Comparison of ENCODE assay signal across 20 mouse cellular contexts in the genomic region with DNA sequence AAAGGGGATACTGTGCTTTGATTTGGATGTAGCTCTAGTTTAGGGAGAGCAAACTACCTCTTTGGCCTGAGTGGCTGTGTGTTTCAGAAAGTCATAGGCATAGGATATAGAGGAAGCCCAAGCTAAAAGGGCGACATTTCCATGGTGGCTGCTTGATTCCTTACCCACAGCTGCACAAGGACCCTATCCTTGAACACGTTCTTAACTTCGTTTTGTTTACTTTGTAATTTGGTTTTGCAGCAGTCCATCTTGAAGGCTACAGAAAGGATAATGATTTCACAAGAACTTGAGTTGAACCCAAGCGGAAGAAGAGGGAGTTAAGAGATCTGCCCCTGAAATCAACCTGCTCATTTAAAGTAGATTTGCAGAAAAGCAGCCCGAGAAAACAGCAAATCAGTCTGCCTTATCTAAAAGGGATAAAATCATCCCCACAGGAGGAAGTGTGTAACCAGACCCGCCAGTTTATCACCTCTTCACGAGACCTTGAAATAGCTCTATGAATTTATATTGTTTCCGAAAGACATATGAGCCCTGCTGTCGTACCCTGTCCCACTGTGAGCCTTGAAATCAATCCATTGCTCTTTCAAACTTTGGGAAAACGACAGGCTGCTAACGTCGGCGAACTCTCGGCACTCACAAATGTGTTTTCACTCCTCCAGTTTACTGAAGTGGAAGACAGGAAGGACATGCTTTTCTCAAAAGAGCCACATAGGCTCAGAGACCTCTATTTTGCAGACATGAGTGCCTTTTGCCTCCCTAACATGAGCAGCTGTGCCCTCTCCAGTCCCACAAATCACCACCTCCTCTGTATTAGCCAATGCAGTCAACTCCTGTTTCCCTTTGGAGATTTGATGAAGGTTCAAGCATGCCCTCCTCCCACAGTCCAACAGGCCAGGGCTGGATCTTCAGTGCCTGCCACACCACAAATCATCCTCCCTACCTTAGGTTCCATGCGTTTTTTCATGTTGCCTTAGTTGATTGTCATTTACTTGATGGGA.
DNase-seq lines count a peak whose midpoint lies in the region; ATAC-seq and TF ChIP-seq lines count a peak whose summit lies in the region.
"Had no signal": no experiment of that assay in that cellular context is flagged by ENCODE, and none has a peak within 500 bp of the region (broad histone marks: within the 10 kb centered on the region; RNA-seq: fewer than 3 reads in every experiment).

No protein-coding gene starts in this region.

- peaks cover 7% of the 10 kb centered on the region; the same call in 1 of the 2 replicates for H3K4me1 ChIP-seq in embryonic facial prominence, embryonic 14.5 days (ENCODE audit: control insufficient read depth, insufficient read depth, low read length)
- peaks cover 19% of the 10 kb centered on the region for H3K4me1 ChIP-seq in embryonic facial prominence, embryonic 10.5 days
- peaks cover 20% of the 10 kb centered on the region for H3K4me1 ChIP-seq in kidney, embryonic 15.5 days
- H3K4me1 ChIP-seq in kidney, adult 2 months (ENCODE audit: control insufficient read depth, insufficient read depth, low read length), result no peaks in the 10 kb centered on the region
- peaks cover 25% of the 10 kb centered on the region for H3K4me1 ChIP-seq in limb, embryonic 13.5 days
- H3K4me1 ChIP-seq: heart, embryonic 15.5 days; hindbrain, embryonic 15.5 days; liver, embryonic 12.5 days had no signal

- peak overlapping the region; percentile 15; the same call in 1 of the 2 replicates for H3K4me2 ChIP-seq in embryonic facial prominence, embryonic 14.5 days (ENCODE audit: low read depth, low read length)
- H3K4me2 ChIP-seq in kidney, embryonic 15.5 days, result peak overlapping the region; percentile 43
- peak overlapping the region; percentile 5 for H3K4me2 ChIP-seq in limb, embryonic 13.5 days (replicated peaks)
- H3K4me2 ChIP-seq: heart, embryonic 15.5 days; hindbrain, embryonic 15.5 days; liver, embryonic 12.5 days had no signal

- H3K27ac ChIP-seq in embryonic facial prominence, embryonic 14.5 days (replicated peaks; ENCODE audit: low read depth, low read length), result no peak overlapping the region
- H3K27ac ChIP-seq in embryonic facial prominence, embryonic 10.5 days (replicated peaks), result no peak overlapping the region; the same call in 1 of the 2 replicates
- peak overlapping the region; percentile 79 for H3K27ac ChIP-seq in kidney, embryonic 15.5 days
- no peak overlapping the region for H3K27ac ChIP-seq in kidney, adult 2 months (ENCODE audit: insufficient read depth, low read depth, low read length)
- H3K27ac ChIP-seq in limb, embryonic 13.5 days, result peak overlapping the region; percentile 28; the same call in 1 of the 2 replicates
- H3K27ac ChIP-seq: gastrocnemius, adult 2 months; heart, embryonic 15.5 days; hindbrain, embryonic 15.5 days; liver, embryonic 12.5 days had no signal

- 38% methylated on average over 15 of the region's 15 CpGs for WGBS in embryonic facial prominence, embryonic 14.5 days
- WGBS in embryonic facial prominence, embryonic 10.5 days, result 65% methylated on average over 15 of the region's 15 CpGs
- WGBS in kidney, embryonic 15.5 days, result 13% methylated on average over 15 of the region's 15 CpGs
- WGBS in kidney, adult 2 months, result 36% methylated on average over 15 of the region's 15 CpGs
- WGBS in limb, embryonic 13.5 days, result 36% methylated on average over 15 of the region's 15 CpGs

- peak; percentile 3 for DNase-seq in embryonic facial prominence, embryonic 14.5 days (ENCODE audit: low spot score)
- no peak for DNase-seq in embryonic facial prominence, embryonic 10.5 days (ENCODE audit: low spot score)
- DNase-seq in kidney, adult 2 months, result no peak
- DNase-seq in left cerebral cortex, postnatal 4 days, result no peak
- no peak for DNase-seq in left cerebral cortex, postnatal 14 days (ENCODE audit: low spot score in 2 of 2)
- DNase-seq: B cell, adult 2 months; cerebellum, adult 11-12 months; forebrain, postnatal 0 days; gastrocnemius, adult 2 months; kidney, postnatal 10 days; layer of hippocampus, adult 9-11 months; right cerebral cortex, postnatal 25 days had no signal

- H3K27me3 ChIP-seq in embryonic facial prominence, embryonic 14.5 days (replicated peaks; ENCODE audit: control insufficient read depth, insufficient read depth, low read length), result no peaks in the 10 kb centered on the region
- no peaks in the 10 kb centered on the region for H3K27me3 ChIP-seq in embryonic facial prominence, embryonic 10.5 days (replicated peaks; ENCODE audit: low read depth, poor library complexity, severe bottlenecking)
- no peaks in the 10 kb centered on the region for H3K27me3 ChIP-seq in kidney, embryonic 15.5 days
- H3K27me3 ChIP-seq in kidney, adult 2 months (replicated peaks; ENCODE audit: control insufficient read depth, insufficient read depth, low read length), result no peaks in the 10 kb centered on the region
- no peaks in the 10 kb centered on the region for H3K27me3 ChIP-seq in limb, embryonic 13.5 days
- H3K27me3 ChIP-seq: heart, embryonic 15.5 days; hindbrain, embryonic 15.5 days; liver, embryonic 12.5 days; Patski had no signal

- no peak overlapping the region for H3K9ac ChIP-seq in embryonic facial prominence, embryonic 14.5 days (ENCODE audit: low read depth, low read length)
- H3K9ac ChIP-seq in kidney, embryonic 15.5 days, result no peak overlapping the region
- no peak overlapping the region for H3K9ac ChIP-seq in limb, embryonic 13.5 days
- H3K9ac ChIP-seq: forebrain, postnatal 0 days; heart, embryonic 15.5 days; hindbrain, embryonic 15.5 days; liver, embryonic 12.5 days had no signal

- H3K36me3 ChIP-seq in embryonic facial prominence, embryonic 14.5 days (ENCODE audit: control insufficient read depth, insufficient read depth, low read length), result no peaks in the 10 kb centered on the region
- no peaks in the 10 kb centered on the region for H3K36me3 ChIP-seq in embryonic facial prominence, embryonic 10.5 days (replicated peaks)
- H3K36me3 ChIP-seq in kidney, embryonic 15.5 days, result no peaks in the 10 kb centered on the region
- H3K36me3 ChIP-seq in kidney, adult 2 months (ENCODE audit: control insufficient read depth, insufficient read depth, low read length), result no peaks in the 10 kb centered on the region
- no peaks in the 10 kb centered on the region for H3K36me3 ChIP-seq in limb, embryonic 13.5 days
- H3K36me3 ChIP-seq: heart, embryonic 15.5 days; hindbrain, embryonic 15.5 days; liver, embryonic 12.5 days had no signal

- TF ChIP-seq CTCF in kidney, adult 2 months (conservative IDR thresholded peaks at IDR 0.05; ENCODE audit: insufficient read depth, insufficient read length, low read depth, low read length), result no peak

- TF ChIP-seq POLR2A in kidney, adult 2 months (IDR thresholded peaks at IDR 0.05; ENCODE audit: low read depth, low read length), result no peak

- no peaks in the 10 kb centered on the region for H3K9me3 ChIP-seq in embryonic facial prominence, embryonic 14.5 days (ENCODE audit: control insufficient read depth, low read length)
- H3K9me3 ChIP-seq in embryonic facial prominence, embryonic 10.5 days, result no peaks in the 10 kb centered on the region
- H3K9me3 ChIP-seq in kidney, embryonic 15.5 days (replicated peaks), result no peaks in the 10 kb centered on the region
- no peaks in the 10 kb centered on the region for H3K9me3 ChIP-seq in limb, embryonic 13.5 days
- H3K9me3 ChIP-seq: heart, embryonic 15.5 days; hindbrain, embryonic 15.5 days; liver, embryonic 12.5 days had no signal

- intact Hi-C loops in left cerebral cortex, postnatal 4 days (cut with DNase I), result no loop called here
- intact Hi-C loops in left cerebral cortex, postnatal 14 days (cut with DNase I), result no loop called here

- no peak for ATAC-seq in embryonic facial prominence, embryonic 14.5 days (ENCODE audit: low read depth)
- peak; percentile 95 for ATAC-seq in kidney, embryonic 15.5 days (replicated peaks; ENCODE audit: low FRiP score)
- 0 out of 2 replicates have a peak, but pooled peaks have one; percentile 25 for ATAC-seq in common myeloid progenitor, adult 5-6 weeks (replicated peaks; ENCODE audit: low read depth, poor library complexity, severe bottlenecking)
- peak; percentile 73 for ATAC-seq in limb, embryonic 13.5 days (ENCODE audit: low FRiP score, low read depth)
- ATAC-seq: forebrain, postnatal 0 days; liver, embryonic 12.5 days; midbrain, embryonic 16.5 days; Patski had no signal

- no peak overlapping the region for H3K4me3 ChIP-seq in embryonic facial prominence, embryonic 14.5 days (ENCODE audit: low read depth, low read length)
- H3K4me3 ChIP-seq in embryonic facial prominence, embryonic 10.5 days, result no peak overlapping the region
- H3K4me3 ChIP-seq in kidney, embryonic 15.5 days (replicated peaks), result 0 out of 2 replicates have a peak overlapping the region, but pooled peaks have one; percentile 11
- H3K4me3 ChIP-seq in kidney, adult 2 months (ENCODE audit: insufficient read depth, low read depth, low read length), result no peak overlapping the region
- H3K4me3 ChIP-seq in limb, embryonic 13.5 days, result no peak overlapping the region
- H3K4me3 ChIP-seq: gastrocnemius, adult 2 months; heart, embryonic 15.5 days; hindbrain, embryonic 15.5 days; liver, embryonic 12.5 days had no signal

Comparison
In these comparisons a context has a peak if more than half of its experiments do, and no peak if none do; other contexts are left out.
1. H3K27ac ChIP-seq: peak in kidney, embryonic 15.5 days (single experiment) and limb, embryonic 13.5 days (single experiment); none in embryonic facial prominence, embryonic 14.5 days (single experiment), embryonic facial prominence, embryonic 10.5 days (single experiment) and kidney, adult 2 months (single experiment).
2. Peak in every context shown above with its lines, with median percentiles within 50 percentile points of each other: H3K4me2 ChIP-seq.